Comparison of ENCODE assay signal across 22 mouse cellular contexts in the genomic region with DNA sequence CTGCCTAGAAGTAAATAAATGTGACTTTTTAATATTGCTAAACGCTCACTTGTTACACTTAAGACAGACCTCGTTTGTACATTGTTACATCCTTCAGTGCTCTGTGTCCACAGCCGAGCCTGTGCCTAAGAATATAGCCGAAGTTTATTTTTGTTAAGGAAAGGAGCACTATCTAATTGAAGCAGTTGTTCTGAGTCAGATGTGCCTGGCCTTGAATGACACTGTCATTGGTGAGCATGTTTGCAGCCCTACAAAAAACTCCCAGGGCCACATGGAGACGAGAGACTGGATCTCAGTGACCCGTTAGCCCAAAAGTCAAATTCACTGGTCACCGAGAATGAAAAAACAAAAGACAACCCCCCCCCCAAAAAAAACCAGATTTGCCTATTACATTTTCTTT. TPM values are rescaled to one million over a fixed set of nuclear protein-coding genes. Genes with fewer than 3 reads are reported as not detected.
"Had no signal": no experiment of that assay in that cellular context is flagged by ENCODE, and none has a peak within 500 bp of the region (broad histone marks: within the 10 kb centered on the region; RNA-seq: fewer than 3 reads in every experiment).

No protein-coding gene starts in this region.

- H3K4me2 ChIP-seq: lung, embryonic 14.5 days; midbrain, embryonic 11.5 days; neural tube, embryonic 12.5 days; stomach, embryonic 15.5 days had no signal

- H3K4me3 ChIP-seq: megakaryocyte, embryonic 14.5 days; neural tube, embryonic 12.5 days; stomach, embryonic 15.5 days had no signal

- H3K27ac ChIP-seq: macrophage; neural tube, embryonic 12.5 days; stomach, embryonic 15.5 days; stomach, postnatal 0 days had no signal

- H3K9me3 ChIP-seq: megakaryocyte, embryonic 14.5 days; neural tube, embryonic 12.5 days; stomach, embryonic 15.5 days had no signal

- DNase-seq: lung, adult 18-20 months; lung, embryonic 14.5 days; lung, postnatal 14 days; lung, postnatal 36 days; midbrain, embryonic 14.5 days; right cerebral cortex, postnatal 14 days; thymus, adult 2 months; thymus, postnatal 25 days; thymus, postnatal 4 days had no signal

- H3K9ac ChIP-seq: lung, embryonic 14.5 days; neural tube, embryonic 12.5 days; stomach, embryonic 15.5 days had no signal

RNA-seq across cellular contexts. Expression of gene Mixl1, which starts 5.5 kb away (rescaled TPM):
- total RNA-seq: megakaryocyte progenitor cell, adult 5-6 weeks; midbrain, postnatal 0 days; monocyte, adult 5-6 weeks; neutrophil, adult 5-6 weeks had no signal
- polyA plus RNA-seq: macrophage; midbrain, embryonic 11.5 days; midbrain, embryonic 14.5 days; neural tube, embryonic 14.5 days; testis, adult 2 months; urinary bladder, adult 2 months had no signal
